Mouse (Mus musculus): ENCODE results near the gene Gm17387.
"Not testable (repeated sequence)": the region's sequence is repeated elsewhere in the genome, so short reads cannot be mapped to it uniquely, and the experiment has no call there.

Gm17387 gene

DNA sequence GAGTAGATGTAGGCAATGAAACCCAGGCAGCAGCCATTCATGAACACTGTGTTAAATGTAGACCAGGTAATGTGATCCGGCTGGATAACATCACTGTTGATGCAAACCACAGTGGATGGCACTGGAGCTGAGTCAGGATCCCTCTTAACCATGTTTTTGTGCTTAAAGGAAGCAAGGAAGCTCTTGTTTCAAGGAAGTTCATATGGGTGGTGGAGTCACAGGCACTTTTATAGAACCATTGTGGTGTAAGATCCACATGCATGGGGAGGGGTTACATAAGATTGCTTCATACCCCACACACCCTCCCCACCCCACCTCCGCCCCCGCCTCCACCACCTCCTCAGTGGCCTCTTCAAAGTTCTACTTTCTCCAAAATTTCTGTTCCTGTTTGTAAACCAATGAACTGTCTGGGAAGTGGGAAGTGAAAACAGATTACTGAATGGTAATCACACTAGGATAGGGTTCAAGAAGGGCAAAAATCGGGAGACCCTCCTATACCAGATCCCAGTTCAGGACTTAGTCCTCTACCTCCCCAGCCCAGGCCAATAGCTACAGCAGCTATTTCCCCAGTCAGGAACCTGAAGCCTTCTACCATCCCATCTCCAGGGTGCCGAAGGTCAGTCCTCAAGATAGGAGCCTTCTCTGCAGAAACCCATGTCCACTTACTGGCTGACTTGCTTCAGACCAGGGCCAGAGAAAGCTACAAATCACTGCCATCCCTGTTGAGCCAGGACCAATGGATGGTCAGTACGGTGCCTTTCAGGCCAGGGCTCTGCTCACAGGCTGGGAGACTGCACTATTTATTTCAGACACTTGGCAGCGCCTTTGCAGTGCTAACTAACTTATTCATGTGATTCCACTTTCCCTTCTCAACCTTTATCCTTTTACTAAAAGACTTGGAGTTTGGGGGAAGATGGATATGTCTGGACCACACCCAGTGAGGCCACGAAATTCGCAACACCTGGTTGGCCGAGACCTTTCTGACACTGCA is 11.9 kb upstream of the Gm17387 start:
- DNase-seq (ENCODE audit: low spot score): no peak

- DNase-seq (ENCODE audit: low spot score): not testable (repeated sequence)
Observed at GRCm38 (mm10) chr7:141017824-141018223, 11.1 kb upstream of the Gm17387 start, which contains the start of gene Ifitm6. TSS of gene Ifitm6 (minus strand) at chr7:141017924.

DNA sequence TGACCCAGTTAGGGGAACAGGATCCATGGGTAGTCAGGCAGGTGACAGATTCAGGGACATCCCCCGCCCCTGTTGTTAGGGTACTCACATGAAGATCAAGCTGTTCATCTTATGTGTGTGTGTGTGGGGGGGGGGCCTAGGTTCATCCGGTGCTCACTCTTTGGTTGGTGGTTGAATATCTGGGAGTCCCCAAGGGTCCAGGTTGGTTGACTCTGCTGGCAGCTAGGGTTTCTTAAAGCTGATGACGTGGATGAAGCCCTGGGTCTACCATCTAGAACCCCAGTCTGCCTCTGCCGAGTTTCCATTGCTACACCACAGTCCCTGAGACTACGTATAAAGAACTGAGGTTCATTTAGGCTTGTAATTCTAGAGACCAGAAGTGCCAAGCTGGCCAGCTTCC is 9.9 kb upstream of the Gm17387 start:
- no peak for DNase-seq (ENCODE audit: low spot score)

DNA sequence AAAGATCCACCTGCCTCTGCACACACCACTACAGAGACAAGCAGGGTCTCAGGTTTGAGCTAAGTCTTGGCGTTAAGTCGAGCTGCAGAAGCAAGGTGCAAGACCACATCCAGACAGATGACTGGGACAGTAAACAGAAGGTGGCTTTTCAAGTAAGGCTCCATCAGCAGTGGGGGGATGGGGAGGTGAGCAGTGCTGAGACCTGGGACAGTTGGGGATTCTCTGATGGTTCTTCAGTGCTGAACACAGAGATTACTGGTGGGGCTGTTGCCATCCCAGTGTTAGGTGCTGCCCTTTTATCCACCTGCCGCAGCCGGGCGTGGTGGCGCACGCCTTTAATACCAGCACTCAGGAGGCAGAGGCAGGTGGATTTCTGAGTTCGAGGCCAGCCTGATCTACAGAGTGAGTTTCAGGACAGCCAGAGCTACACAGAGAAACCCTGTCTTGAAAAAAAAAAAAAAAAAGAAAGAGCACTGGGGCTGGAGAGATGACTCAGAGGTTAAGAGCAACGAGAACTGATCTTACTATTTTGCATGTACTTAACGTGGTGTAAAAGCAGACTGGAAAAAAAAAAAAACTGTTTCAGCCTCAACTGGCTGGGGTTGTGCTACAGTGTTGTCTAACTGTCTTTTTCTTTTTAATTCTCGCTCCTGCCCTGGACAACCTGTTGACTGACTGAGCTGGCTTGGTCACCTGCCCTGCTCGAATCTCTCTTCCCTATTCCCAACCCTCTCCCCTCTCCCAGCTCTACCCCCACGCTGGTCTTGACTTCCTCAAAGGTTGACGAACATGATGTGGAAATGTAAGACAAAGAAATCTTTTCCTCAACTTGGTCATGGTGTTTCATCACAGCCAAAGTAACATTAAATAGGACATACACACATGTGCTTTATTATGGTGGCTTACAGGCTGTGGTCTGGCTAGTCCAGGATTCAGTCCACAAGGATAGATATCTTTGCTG is 7.2 kb upstream of the Gm17387 start:
- DNase-seq (ENCODE audit: low spot score): no peak

DNA sequence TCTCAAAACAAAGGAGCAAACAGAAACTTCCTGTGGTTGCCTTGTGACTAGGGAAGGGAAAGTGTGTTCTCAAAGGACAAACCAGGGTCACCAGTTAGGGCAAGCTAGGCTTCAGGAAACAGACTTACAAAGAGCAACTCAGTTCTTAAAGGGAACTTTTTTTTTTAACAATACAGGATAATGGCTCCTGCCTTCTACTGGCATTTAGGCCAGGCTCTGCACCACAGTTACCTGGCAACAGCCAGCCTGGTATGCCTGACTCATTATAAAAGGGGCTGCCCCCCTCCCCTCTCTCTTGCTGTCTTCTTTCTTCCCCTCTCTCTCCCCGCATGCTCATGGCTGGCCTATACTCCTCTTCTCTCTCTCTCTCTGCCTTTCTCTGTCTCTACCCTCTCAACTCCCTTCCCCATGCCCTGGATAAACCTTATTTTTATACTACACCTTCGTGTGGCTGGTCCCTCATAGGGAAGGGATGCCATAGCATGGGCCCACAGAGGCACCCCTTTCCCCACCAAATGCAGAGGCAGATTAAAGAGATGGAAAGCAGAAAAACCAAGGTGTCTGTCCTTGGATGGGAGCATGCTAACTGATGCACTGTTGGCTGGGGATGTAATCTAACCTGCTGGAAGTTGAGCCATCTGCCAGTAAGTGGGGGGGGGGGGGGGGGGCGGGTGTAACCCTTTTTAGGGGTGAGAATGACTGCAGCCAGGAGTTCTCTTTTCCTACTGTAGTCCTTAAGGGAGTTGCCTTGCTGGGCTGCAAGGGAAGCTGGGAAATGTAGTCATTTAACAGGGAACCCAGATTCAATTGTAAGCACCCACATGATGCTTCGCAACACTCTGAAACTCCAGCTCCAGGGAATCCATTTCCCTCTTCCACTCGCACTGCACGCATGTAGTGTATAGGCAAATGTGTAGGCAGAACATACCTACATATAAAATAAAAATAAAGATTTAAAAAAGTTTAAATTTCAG is 3.8 kb upstream of the Gm17387 start:
- no peak for DNase-seq (ENCODE audit: low spot score)

DNA sequence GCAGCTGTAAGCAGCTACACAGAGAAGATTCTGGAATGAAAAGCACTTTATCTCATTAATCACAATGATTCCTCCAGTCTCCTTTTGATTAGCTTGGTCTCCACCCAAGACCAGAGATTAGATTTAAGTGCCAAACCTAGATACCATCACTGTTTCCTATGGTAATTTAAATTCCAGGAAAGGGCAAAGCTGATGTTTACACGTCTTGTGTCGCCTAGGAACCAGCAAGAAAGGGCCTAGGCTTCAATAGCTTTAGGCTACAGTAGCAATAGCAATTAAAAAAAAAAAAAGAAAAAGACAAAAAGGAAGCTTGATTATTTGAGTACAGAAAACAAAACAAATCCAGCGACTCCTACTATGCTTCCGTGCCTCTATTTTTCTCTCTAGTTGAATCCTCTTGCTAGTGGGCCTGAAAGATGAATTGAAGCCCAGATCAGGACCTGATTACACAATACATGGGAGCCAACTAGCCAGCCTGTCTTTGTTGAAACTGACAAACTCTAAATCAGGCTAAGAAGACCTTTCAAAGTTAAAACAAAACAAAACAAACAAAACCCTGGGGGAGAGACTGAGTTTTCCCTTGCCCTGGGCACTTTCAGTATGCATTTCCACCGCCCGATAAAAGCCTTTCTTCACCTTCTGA is 2.7 kb upstream of the Gm17387 start:
- no peak for DNase-seq (ENCODE audit: low spot score)

DNA sequence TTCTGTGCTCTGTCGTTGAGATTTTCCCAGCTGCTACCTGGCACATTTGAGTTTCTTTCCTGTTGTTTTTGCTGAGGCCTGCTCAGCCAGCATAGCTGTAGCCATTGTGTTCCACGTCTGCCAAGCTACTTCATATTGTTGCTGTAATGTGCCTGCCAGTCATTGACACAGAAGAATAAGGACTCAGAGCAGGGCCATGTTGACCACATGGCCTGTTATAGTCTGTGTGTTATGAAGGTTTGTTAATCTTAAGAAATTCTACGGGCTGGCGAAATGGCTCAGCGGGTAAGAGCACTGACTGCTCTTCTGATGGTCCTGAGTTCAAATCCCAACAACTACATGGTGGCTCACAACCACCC is 2.2 kb upstream of the Gm17387 start:
- DNase-seq (ENCODE audit: low spot score): no peak

DNA sequence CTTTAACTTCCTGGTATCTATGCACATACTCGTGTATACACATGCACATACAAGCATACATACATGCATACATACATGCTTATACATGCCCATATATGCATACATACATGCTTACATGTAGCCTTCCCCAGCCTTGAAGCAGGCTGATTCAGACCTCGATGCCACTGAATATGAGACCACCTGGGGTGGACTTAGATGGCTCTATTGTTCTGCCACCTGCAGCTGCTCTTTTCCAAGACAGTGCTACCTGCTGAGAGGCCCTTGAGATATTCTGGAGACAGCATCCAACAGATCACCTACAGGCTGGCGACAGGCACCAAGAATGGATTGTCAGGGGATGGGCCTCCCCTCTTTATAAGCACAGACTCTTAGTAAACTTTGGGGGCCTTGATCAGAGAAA is 1.5 kb downstream of the Gm17387 start:
- no peak for DNase-seq (ENCODE audit: low spot score)

GRCm38 (mm10) chr7:141032458-141033167 is 3.7 kb downstream of the Gm17387 start:
- DNase-seq (ENCODE audit: low spot score): no peak

DNA sequence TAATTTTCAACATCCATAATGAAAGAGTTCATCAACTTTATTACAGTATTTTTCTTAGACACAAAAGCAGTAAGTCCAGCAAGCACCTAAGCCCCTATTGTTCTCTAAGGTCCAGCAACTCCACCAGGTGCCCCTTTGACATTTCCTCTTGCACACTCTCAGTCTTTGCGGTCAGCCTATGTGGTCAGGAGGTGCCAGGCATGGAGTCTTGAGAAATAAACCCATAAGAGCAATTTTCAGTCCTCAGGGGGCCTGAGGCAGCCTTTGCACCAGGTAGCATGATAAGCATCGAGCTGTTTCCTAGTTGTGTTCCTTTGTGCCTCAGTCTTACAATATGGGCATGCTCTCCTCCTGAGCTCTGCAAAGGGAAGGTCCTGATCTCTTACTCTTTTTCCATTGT is 7.7 kb downstream of the Gm17387 start:
- DNase-seq (ENCODE audit: low spot score): not testable (repeated sequence)

- DNase-seq (ENCODE audit: low spot score): no peak
Observed at GRCm38 (mm10) chr7:141038090-141039032, 9.4 kb downstream of the Gm17387 start.

DNA sequence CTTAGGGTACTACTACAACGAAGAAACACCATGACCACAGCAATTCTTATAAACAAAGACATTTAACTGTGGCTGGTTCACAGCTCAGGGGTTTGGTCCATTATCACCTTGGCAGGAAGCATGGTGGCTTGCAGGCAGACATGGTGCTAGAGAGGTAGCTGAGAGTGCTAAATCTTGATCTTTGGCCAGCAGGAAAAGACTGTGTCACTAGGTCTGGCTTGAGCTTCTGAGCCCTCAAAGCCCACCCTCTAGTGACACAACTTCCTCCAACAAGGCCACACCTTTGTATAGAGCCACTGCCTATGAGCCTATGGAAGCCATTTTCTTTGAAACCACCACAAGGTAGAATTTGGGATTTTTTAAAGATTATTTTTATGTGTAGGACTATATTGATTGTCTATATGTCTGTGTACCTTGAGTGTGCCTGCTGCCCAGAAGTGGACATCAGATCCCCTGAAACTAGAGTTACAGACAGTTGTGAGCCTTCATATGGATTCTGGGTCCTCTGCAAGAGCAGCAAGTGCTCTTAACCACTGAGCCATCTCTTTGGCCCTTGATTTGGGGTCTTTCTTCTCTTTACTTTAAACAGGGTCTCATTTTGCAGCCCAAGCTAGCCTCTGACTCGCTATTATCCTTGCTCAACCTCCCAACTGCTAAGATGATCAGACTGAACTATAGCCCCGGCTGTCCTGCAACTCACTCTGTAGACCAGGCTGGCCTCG is 10.6 kb downstream of the Gm17387 start:
- no peak for DNase-seq (ENCODE audit: low spot score)

DNA sequence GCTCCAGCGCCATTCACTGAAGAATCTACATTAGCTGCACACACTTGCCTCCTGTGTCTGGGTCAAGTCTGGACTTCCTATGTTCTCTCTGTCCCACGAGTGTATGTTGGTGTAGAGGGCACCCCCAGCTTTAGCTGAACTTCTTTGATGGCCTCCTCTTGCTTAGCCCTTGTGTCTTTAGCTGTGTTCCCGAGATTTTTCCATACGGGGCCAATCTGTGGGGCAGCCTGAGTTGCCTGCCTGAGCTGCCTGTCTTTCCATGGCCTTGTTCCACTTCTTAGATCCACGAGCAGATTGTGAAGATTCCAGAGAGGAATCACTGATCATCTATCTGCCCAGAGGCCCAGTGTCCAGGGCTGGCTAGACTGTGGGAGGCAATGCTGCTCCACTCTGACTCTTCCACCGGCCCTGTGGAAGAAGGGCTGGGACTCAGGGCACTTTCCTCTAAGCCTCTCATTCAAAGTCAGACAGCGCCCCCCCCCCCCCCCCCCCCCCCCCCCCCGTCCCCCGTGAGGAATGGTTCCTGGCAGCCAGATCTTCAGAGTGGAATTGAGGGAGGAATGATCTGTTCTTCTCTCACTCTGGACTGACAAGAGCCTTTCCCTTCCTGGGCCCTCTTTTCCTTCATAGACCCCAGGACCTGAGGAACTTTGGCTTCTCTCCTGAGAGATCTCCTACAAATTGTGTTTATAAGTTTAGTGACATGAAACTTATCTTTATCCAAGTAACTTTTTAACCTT is 12.1 kb downstream of the Gm17387 start:
- DNase-seq (ENCODE audit: low spot score): no peak

DNA sequence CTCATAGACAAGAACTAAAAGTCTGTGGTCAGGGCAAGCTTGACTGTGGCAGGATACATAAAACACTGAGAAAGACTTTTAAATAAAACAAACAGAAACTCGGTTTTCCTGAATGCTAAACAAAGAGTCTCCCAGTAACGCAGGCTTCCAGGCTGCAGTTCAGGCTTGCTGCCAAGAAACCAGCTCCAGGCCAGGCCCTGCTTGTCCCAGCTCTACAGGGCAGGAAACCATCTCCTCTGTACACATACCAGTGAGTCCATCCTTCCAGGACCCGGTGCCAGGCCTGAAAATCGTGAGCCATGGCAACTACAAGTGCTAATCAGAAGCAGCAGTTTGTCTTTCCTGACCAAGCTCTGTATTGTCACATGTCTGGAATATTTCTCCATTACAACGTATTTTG is 12.7 kb downstream of the Gm17387 start:
- no peak for DNase-seq (ENCODE audit: low spot score)

- no peak for DNase-seq (ENCODE audit: low spot score)
Observed at GRCm38 (mm10) chr7:141042539-141042938, 13.6 kb downstream of the Gm17387 start.

GRCm38 (mm10) chr7:141046931-141047580 is 18.1 kb downstream of the Gm17387 start:
- DNase-seq (ENCODE audit: low spot score): no peak

- DNase-seq (ENCODE audit: low spot score): no peak
Observed at GRCm38 (mm10) chr7:141047581-141048225, 18.8 kb downstream of the Gm17387 start.

Data from T-cell, adult 2 months (primary cell).